In the genomic region with DNA sequence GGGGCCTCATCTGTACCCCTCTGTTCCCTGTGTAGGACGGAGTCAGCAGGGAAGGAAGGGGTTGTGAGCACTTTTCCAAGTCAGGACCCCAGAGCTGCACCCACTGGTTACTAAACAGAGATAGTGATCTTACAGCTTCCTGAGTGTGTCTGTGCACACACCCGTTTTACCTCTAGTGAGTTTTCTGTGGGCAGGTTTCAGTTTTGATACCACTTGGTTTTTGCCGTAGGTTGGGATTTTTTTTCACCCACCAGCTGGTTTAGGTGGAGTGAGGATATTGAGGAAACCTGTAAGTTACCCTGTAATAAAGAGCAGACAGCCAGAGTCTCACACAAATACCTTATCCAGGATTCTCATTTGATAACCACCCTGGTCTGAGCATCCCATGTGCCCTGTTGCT, we compare ENCODE assay signal across 13 mouse cellular contexts.
"Had no signal": no experiment of that assay in that cellular context is flagged by ENCODE, and none has a peak within 500 bp of the region (broad histone marks: within the 10 kb centered on the region; RNA-seq: fewer than 3 reads in every experiment).

No protein-coding gene starts in this region.

- H3K27me3 ChIP-seq: limb, embryonic 15.5 days; liver, embryonic 13.5 days; lung, embryonic 15.5 days; midbrain, embryonic 12.5 days; neural tube, embryonic 15.5 days had no signal

- DNase-seq: kidney, adult 8-10 months; layer of hippocampus, adult 9-11 months; layer of hippocampus, postnatal 36 days; liver, embryonic 13.5 days; liver, postnatal 0 days; lung, postnatal 14 days; right cerebral cortex, postnatal 4 days; spleen, adult 18-20 months had no signal

- H3K4me3 ChIP-seq: limb, embryonic 15.5 days; liver, embryonic 13.5 days; lung, embryonic 15.5 days; midbrain, embryonic 12.5 days; neural tube, embryonic 15.5 days had no signal

- H3K36me3 ChIP-seq: lung, embryonic 15.5 days; midbrain, embryonic 12.5 days had no signal

- H3K27ac ChIP-seq: limb, embryonic 15.5 days; liver, embryonic 13.5 days; lung, embryonic 15.5 days; macrophage; midbrain, embryonic 12.5 days; neural tube, embryonic 15.5 days had no signal
